ENCODE assay signal across 8 mouse cellular contexts in the genomic region with DNA sequence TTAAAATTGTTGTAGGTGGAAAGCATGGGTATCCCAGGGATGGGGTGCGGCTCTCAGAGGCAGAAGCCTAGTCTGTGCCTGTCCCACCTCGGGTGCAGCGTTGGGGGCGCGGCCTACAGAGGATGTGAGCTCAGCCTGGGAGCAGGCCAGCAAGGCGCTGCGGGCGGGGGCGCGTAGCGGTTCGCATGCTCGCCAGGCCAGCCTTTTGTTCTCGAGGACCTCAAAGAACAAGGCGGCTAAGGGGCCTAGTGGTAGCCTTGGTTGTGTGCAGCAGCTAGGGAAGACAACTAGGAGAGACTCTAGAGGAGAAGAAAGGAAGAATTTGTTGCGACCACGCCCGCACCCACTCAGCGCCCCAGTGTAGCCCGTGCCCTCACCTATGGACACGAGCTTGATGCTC. TPM values are rescaled to one million over a fixed set of nuclear protein-coding genes. Genes with fewer than 3 reads are reported as not detected.
DNase-seq lines count a peak whose midpoint lies in the region; ATAC-seq and TF ChIP-seq lines count a peak whose summit lies in the region.

No protein-coding gene starts in this region.

- H3K27ac ChIP-seq in forebrain, embryonic 15.5 days (replicated peaks) = peak overlapping the region; percentile 92
- H3K27ac ChIP-seq in lung, embryonic 14.5 days (ENCODE audit: low read depth) = peak overlapping the region; percentile 96
- H3K27ac ChIP-seq in olfactory bulb, adult 2 months (ENCODE audit: insufficient read depth, low read depth, low read length) = 0 out of 2 replicates have a peak overlapping the region, but pooled peaks have one; percentile 32

- peaks cover 23% of the 10 kb centered on the region for H3K36me3 ChIP-seq in forebrain, embryonic 15.5 days
- peaks cover 34% of the 10 kb centered on the region for H3K36me3 ChIP-seq in lung, embryonic 14.5 days (ENCODE audit: insufficient read depth)

- H3K9ac ChIP-seq in forebrain, embryonic 15.5 days (replicated peaks) = peak overlapping the region; percentile 69
- H3K9ac ChIP-seq in lung, embryonic 14.5 days = peak overlapping the region; percentile 82

- peak overlapping the region; percentile 62 for H3K4me3 ChIP-seq in forebrain, embryonic 15.5 days
- peak overlapping the region; percentile 49 for H3K4me3 ChIP-seq in lung, embryonic 14.5 days (ENCODE audit: low read depth, low read length)
- H3K4me3 ChIP-seq in olfactory bulb, adult 2 months (ENCODE audit: insufficient read depth, low read depth, low read length) = peak overlapping the region; percentile 53

- 26% methylated on average over 21 of the region's 21 CpGs for WGBS in forebrain, embryonic 15.5 days
- 21% methylated on average over 15 of the region's 21 CpGs for whole genome bisulfite sequencing in lung, embryonic 14.5 days
- WGBS in olfactory bulb, adult 2 months = 25% methylated on average over 21 of the region's 21 CpGs

- peak; percentile 46 for ATAC-seq in forebrain, embryonic 15.5 days (replicated peaks)
- ATAC-seq in lung, embryonic 14.5 days (ENCODE audit: insufficient read depth) = peak; percentile 41

- peak; percentile 69 for DNase-seq in ES-CJ7 (ENCODE audit: low read depth, low spot score)
- peak; percentile 81 for DNase-seq in cerebellum, adult 11-12 months
- DNase-seq in heart, postnatal 25 days (ENCODE audit: low spot score) = peak; percentile 84
- peak; percentile 51 to 52 for DNase-seq in layer of hippocampus, adult 8-10 months (ENCODE audit: low spot score in 2 of 2)
- DNase-seq in lung, embryonic 14.5 days = peak; percentile 88
- peak; percentile 71 for DNase-seq in thymus, postnatal 0 days (ENCODE audit: low spot score)

- intact Hi-C loops in heart, postnatal 25 days (cut with DNase I) = loop anchor here (2.0 to 10.0 kb wide), 4 partner anchors 122 to 279 kb away; partner anchors contain the start of genes Hcfc1 and Irak1

- TF ChIP-seq CTCF in lung, embryonic 14.5 days (IDR thresholded peaks at IDR 0.05; ENCODE audit: low read depth) = no peak
- no peak for TF ChIP-seq CTCF in olfactory bulb, adult 2 months (IDR thresholded peaks at IDR 0.05; ENCODE audit: insufficient read depth, low read depth, low read length)

- no peak for TF ChIP-seq POLR2A in olfactory bulb, adult 2 months (IDR thresholded peaks at IDR 0.05; ENCODE audit: insufficient read depth, low read depth, low read length)

- H3K9me3 ChIP-seq in forebrain, embryonic 15.5 days = no peaks in the 10 kb centered on the region
- no peaks in the 10 kb centered on the region for H3K9me3 ChIP-seq in lung, embryonic 14.5 days (ENCODE audit: low read depth, low read length)

- peaks cover 16% of the 10 kb centered on the region for H3K4me1 ChIP-seq in forebrain, embryonic 15.5 days
- H3K4me1 ChIP-seq in lung, embryonic 14.5 days (ENCODE audit: insufficient read depth) = no peaks in the 10 kb centered on the region
- H3K4me1 ChIP-seq in olfactory bulb, adult 2 months (ENCODE audit: control insufficient read depth, insufficient read depth, low read length) = peaks cover 7% of the 10 kb centered on the region; the same call in 1 of the 2 replicates

- H3K4me2 ChIP-seq in forebrain, embryonic 15.5 days (replicated peaks) = peak overlapping the region; percentile 56
- peak overlapping the region; percentile 68 for H3K4me2 ChIP-seq in lung, embryonic 14.5 days

- H3K27me3 ChIP-seq in forebrain, embryonic 15.5 days = no peaks in the 10 kb centered on the region
- no peaks in the 10 kb centered on the region for H3K27me3 ChIP-seq in lung, embryonic 14.5 days (ENCODE audit: insufficient read depth, low read length)

RNA-seq across cellular contexts. Expression of gene Flna, which starts 3.9 kb away (rescaled TPM):
- polyA plus RNA-seq in forebrain, embryonic 15.5 days (2015; fragmentation: Nextera tagmentation; extraction: Ambion mirVana) = 105 and 116 TPM in 2 replicates
- 100 to 1,000 TPM in 1 of 2 experiments, 10 to 100 TPM in 1; 91.7 to 120 TPM for total RNA-seq in heart, postnatal 25 days (2021)
- total RNA-seq in layer of hippocampus, adult 8-10 months (2022) = 100 to 1,000 TPM in 1 of 4 experiments, 10 to 100 TPM in 3; 70.1 to 101 (median 86.8) TPM
- 474 and 504 TPM in 2 replicates for polyA plus RNA-seq in lung, embryonic 14.5 days (2014; fragmentation: Nextera tagmentation; extraction: Ambion mirVana)
- polyA plus RNA-seq in olfactory bulb, adult 2 months (2012; ENCODE audit: insufficient read depth, insufficient read length, low replicate concordance, missing spikeins) = 372 TPM in 1 of 2 replicates, not detected in the other
- polyA plus RNA-seq in thymus, postnatal 0 days (2015; fragmentation: Nextera tagmentation; extraction: Ambion mirVana) = 108 and 110 TPM in 2 replicates

RNA-seq across cellular contexts. Expression of gene Emd, which starts 8.8 kb away (rescaled TPM):
- polyA plus RNA-seq in forebrain, embryonic 15.5 days (2015; fragmentation: Nextera tagmentation; extraction: Ambion mirVana) = 17.7 and 18.1 TPM in 2 replicates
- total RNA-seq in heart, postnatal 25 days (2021) = 10 to 100 TPM; 30.5 to 33.6 TPM
- total RNA-seq in layer of hippocampus, adult 8-10 months (2022) = 10 to 100 TPM; 33.0 to 42.3 (median 35.6) TPM
- polyA plus RNA-seq in lung, embryonic 14.5 days (2014; fragmentation: Nextera tagmentation; extraction: Ambion mirVana) = 29.1 and 29.3 TPM in 2 replicates
- not detected in 2 replicates for polyA plus RNA-seq in olfactory bulb, adult 2 months (2012; ENCODE audit: insufficient read depth, insufficient read length, low replicate concordance, missing spikeins)
- polyA plus RNA-seq in thymus, postnatal 0 days (2015; fragmentation: Nextera tagmentation; extraction: Ambion mirVana) = 19.6 and 22.5 TPM in 2 replicates

RNA-seq across cellular contexts. Expression of gene Rpl10, which starts 24.9 kb away (rescaled TPM):
- 503 and 525 TPM in 2 replicates for polyA plus RNA-seq in forebrain, embryonic 15.5 days (2015; fragmentation: Nextera tagmentation; extraction: Ambion mirVana)
- total RNA-seq in heart, postnatal 25 days (2021) = 100 to 1,000 TPM; 217 to 221 TPM
- total RNA-seq in layer of hippocampus, adult 8-10 months (2022) = 100 to 1,000 TPM; 106 to 243 (median 166) TPM
- 989 and 995 TPM in 2 replicates for polyA plus RNA-seq in lung, embryonic 14.5 days (2014; fragmentation: Nextera tagmentation; extraction: Ambion mirVana)
- not detected in 2 replicates for polyA plus RNA-seq in olfactory bulb, adult 2 months (2012; ENCODE audit: insufficient read depth, insufficient read length, low replicate concordance, missing spikeins)
- 838 and 891 TPM in 2 replicates for polyA plus RNA-seq in thymus, postnatal 0 days (2015; fragmentation: Nextera tagmentation; extraction: Ambion mirVana)

RNA-seq across cellular contexts. Expression of gene Taz, which starts 36.0 kb away (rescaled TPM):
- 93.6 and 101 TPM in 2 replicates for polyA plus RNA-seq in forebrain, embryonic 15.5 days (2015; fragmentation: Nextera tagmentation; extraction: Ambion mirVana)
- total RNA-seq in heart, postnatal 25 days (2021) = 10 to 100 TPM; 42.1 to 45.2 TPM
- total RNA-seq in layer of hippocampus, adult 8-10 months (2022) = 10 to 100 TPM; 64.2 to 86.3 (median 75.9) TPM
- polyA plus RNA-seq in lung, embryonic 14.5 days (2014; fragmentation: Nextera tagmentation; extraction: Ambion mirVana) = 54.1 and 54.3 TPM in 2 replicates
- polyA plus RNA-seq in olfactory bulb, adult 2 months (2012; ENCODE audit: insufficient read depth, insufficient read length, low replicate concordance, missing spikeins) = not detected in 2 replicates
- 66.0 and 71.6 TPM in 2 replicates for polyA plus RNA-seq in thymus, postnatal 0 days (2015; fragmentation: Nextera tagmentation; extraction: Ambion mirVana)

RNA-seq across cellular contexts. Expression of gene Dnase1l1, which starts 36.5 kb away (rescaled TPM):
- polyA plus RNA-seq in forebrain, embryonic 15.5 days (2015; fragmentation: Nextera tagmentation; extraction: Ambion mirVana) = 2.2 and 2.4 TPM in 2 replicates
- total RNA-seq in heart, postnatal 25 days (2021) = 10 to 100 TPM; 13.2 to 17.5 TPM
- total RNA-seq in layer of hippocampus, adult 8-10 months (2022) = 1 to 10 TPM; 2.9 to 7.3 (median 5.2) TPM
- polyA plus RNA-seq in lung, embryonic 14.5 days (2014; fragmentation: Nextera tagmentation; extraction: Ambion mirVana) = 10.3 and 11.0 TPM in 2 replicates
- not detected in 2 replicates for polyA plus RNA-seq in olfactory bulb, adult 2 months (2012; ENCODE audit: insufficient read depth, insufficient read length, low replicate concordance, missing spikeins)
- 8.1 and 9.0 TPM in 2 replicates for polyA plus RNA-seq in thymus, postnatal 0 days (2015; fragmentation: Nextera tagmentation; extraction: Ambion mirVana)

Comparison
In these comparisons a context has a peak if more than half of its experiments do, and no peak if none do; other contexts are left out.
1. Peak in every context shown above with its lines: DNase-seq, ATAC-seq, H3K4me3 ChIP-seq and H3K27ac ChIP-seq.
2. H3K27ac ChIP-seq: peak in every context shown above with its lines; median percentile 96 in lung, embryonic 14.5 days; 92 in forebrain, embryonic 15.5 days; 32 in olfactory bulb, adult 2 months.